Mouse (Mus musculus): ENCODE results near the gene Fam162a.
"Not testable (repeated sequence)": the region's sequence is repeated elsewhere in the genome, so short reads cannot be mapped to it uniquely, and the experiment has no call there.

Fam162a gene

GRCm38 (mm10) chr16:36057933-36058475 lies 13.4 kb downstream of the Fam162a start:
- DNase-seq (ENCODE audit: low read depth), result no peak

DNA sequence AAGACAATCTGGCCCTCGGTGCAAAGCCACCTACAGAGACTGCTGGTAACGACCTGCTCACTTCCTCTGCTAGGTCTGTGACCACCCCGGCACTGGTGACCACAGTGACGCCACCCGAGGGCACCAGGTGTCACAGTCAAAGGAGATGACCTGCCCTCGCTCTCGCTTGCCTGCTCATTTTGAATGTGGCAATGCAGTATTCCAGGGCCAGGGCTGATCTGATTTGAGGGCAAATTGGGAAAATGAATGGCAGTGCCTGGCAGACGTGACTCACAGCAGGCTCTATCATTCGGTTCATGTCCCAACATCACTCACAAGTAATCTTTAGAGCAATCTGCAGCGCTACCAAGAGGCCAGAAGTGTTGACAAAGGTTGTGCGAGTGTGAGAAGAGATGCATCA lies 15.0 kb downstream of the Fam162a start:
- DNase-seq (ENCODE audit: low read depth), result no peak

GRCm38 (mm10) chr16:36054920-36055319 lies 16.5 kb downstream of the Fam162a start:
- no peak for DNase-seq (ENCODE audit: low read depth)

GRCm38 (mm10) chr16:36053524-36054275 lies 17.7 kb downstream of the Fam162a start:
- DNase-seq (ENCODE audit: low read depth), result no peak

DNA sequence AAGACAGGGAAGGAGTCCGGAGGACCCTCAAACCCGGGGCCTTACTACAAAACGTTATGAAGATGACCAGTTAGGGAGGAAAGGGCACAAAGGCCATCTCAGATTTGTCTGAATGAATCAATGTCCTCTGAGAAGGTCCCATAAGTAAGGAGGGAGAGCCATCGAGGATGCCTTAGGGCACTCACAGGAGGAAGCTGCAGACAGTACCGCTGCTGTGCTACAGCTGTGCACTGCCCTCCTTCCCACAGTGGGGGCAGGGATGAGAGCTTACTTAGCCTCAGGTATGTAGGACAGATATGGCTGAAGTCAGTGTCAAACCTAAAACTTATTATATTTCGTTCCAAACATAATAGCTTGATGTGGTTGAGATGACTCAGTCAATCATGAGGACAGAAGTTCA lies 19.9 kb downstream of the Fam162a start:
- DNase-seq (ENCODE audit: low read depth), result no peak

DNA sequence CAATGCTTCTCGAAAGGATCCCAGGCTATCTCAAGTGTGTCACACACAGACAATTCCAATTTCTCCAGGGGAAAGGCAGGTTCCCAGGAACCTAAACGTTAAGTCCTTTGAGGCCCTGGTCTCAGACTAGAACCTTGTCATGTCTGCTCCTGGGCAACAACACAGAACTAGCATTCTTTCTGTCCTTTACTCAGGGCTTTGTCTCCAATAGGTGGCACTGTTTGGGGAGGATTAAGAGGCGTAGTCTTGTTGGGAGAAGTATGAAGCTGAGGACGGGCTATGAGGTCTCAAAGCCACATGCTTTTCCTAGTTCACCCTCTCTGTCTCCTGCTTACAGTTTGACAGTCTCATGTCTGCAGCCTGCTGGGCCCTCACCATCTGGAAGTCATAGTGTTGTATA lies 23.9 kb downstream of the Fam162a start:
- DNase-seq (ENCODE audit: low read depth), result no peak

- DNase-seq (ENCODE audit: low read depth), result no peak
Observed at GRCm38 (mm10) chr16:36043964-36044363, 27.4 kb downstream of the Fam162a start.

GRCm38 (mm10) chr16:36043073-36043472 lies 28.3 kb downstream of the Fam162a start:
- no peak for DNase-seq (ENCODE audit: low read depth)

DNA sequence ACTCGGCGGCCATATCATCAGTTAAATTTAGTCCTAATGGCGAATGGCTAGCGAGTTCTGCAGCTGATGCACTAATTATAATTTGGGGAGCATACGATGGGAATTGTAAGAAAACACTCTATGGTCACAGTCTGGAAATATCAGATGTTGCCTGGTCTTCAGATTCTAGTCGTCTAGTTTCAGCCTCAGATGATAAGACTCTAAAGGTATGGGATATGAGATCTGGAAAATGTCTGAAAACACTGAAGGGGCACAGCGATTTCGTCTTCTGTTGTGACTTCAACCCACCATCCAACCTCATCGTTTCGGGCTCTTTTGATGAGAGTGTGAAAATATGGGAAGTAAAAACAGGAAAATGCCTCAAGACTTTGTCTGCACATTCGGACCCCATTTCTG lies 29.8 kb downstream of the Fam162a start:
- DNase-seq (ENCODE audit: low read depth), result peak; percentile 15

DNA sequence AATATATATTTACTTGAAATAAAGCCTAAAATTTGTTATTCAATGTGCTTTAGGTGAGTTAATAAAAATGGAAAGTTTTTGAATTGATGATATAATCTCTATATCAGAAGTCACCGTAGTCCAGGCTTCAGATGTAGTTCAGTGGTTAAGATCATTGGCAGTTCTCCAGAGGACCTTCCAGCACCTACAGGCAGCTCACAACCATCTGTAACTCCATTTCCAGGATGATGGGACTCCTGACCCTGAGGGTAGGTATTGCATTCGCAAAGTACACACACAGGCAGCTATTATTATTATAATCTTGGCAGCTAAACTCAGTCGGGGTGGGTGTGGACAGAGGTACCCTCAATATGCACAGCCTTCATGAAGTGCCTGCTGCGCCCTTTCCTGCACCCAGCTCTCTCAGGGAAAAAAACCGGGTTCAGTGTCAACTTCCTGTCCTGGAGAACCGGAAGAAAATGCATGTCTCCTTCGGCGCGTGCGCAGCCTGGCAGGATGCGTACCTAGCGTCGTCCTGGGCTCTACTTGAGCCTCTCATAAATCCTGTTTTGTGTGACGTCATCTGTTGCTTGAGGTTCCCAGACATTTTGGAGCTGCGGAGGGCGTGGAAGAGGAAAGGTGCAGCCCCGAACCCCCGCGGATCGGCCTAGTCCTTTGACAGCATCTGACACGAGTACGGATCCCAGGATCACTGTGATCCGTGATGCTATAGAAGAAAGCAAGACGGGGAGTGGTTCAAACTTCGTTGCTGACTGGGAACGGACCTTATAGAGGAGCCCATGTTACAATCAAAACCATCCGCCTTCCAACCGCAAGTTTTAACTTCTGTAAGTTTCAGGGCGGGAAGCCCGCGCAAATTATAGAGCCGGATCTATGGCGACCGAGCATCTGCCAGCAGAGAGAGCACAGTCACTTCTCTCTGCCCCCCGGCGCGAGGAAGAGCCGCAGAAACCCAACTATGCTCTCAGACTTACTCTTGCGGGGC lies 30.5 kb downstream of the Fam162a start, which contains the start of gene Wdr5b:
TSS of gene Wdr5b (plus strand) at position 551 of the 985 bp plus-strand sequence.
- DNase-seq (ENCODE audit: low read depth), result peak; percentile 95

GRCm38 (mm10) chr16:36028120-36028519 lies 43.3 kb downstream of the Fam162a start:
- DNase-seq (ENCODE audit: low read depth), result not testable (repeated sequence)

- no peak for DNase-seq (ENCODE audit: low read depth)
Observed at GRCm38 (mm10) chr16:36016335-36016734, 55.1 kb downstream of the Fam162a start.

DNA sequence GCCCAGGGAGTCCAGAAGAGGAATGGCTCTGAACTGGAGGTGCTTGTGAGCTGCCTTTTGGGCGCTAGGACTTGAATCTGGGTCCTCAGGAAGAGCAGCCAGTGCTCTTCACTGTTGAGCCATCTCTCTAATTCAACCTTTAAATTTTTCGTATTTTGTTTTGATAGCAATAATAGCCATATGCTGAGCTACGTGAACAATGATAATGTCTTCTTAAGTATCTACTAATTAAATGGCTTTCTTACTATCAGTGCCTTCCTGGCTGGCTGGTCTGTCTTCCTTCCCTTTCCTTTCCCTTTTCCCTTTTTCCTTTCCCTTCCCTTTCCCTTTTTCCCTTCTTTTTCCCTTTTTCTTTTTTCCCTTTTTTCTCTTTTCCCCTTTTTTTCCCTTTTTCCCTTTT lies 63.0 kb downstream of the Fam162a start:
- no peak for DNase-seq (ENCODE audit: low read depth)

DNA sequence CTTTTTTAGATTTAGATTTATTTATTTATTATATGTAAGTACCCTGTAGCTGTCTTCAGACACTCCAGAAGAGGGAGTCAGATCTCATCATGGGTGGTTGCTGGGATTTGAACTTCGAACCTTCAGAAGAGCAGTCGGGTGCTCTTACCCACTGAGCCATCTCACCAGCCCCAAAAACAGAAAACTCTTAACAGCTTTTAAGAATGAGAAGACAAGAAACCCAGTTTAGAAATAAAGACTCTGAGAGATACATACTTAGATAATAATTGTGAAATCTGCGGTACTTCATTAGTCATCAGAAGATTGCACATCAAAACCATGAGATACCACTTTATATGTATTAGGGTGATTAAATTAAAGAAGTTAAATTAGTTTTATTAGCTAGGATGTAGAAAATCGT lies 72.5 kb downstream of the Fam162a start:
- DNase-seq (ENCODE audit: low read depth), result not testable (repeated sequence)

Measured in c-Kit-positive CD71-positive TER-119-negative erythroid progenitor cells, embryonic 14.5 days (primary cell).